Mouse (Mus musculus) urinary bladder, postnatal 4 days (tissue): ENCODE data around the gene Morc2b.
A peak's percentile ranks its signal among the peaks of the same experiment; 100 is the strongest.
"Not testable (repeated sequence)": the region's sequence is repeated elsewhere in the genome, so short reads cannot be mapped to it uniquely, and the experiment has no call there.

Experiments
- DNase-seq, 2 experiments: peaks; one replicate each; pipeline ENCODE4 v3.0.0; 2021 to 2022; ENCODE audit warnings: low spot score in 2 of 2

Morc2b gene

DNA sequence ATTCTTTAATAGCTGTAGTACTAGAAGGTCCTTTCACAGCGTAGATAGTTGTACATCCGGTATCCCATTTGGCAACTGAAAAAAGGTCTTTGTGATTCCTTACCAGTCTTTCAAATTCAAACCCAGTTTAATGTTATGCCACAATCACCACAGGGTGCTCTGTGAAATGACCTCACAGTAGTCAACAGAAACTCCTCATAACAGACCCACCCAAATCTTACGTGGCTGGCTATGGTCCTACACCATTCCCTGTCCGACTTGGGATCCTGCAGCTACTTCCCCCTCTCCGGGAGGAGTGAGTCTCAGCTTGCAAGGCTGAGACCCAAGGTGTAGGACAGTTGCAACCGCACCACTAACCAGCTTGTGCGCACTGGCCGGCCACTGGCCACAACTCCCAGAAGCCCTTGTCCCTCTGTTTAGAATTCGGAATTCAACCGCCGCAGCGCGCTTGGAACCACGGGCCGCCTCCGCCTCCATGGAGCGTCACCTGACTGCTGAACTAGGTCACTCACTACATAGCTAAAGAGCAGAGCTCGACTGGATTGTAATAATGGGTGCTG, at the start of gene Morc2b:
TSS of gene Morc2b (minus strand) at position 423 of the 560 bp plus-strand sequence.
- DNase-seq: no peak

DNA sequence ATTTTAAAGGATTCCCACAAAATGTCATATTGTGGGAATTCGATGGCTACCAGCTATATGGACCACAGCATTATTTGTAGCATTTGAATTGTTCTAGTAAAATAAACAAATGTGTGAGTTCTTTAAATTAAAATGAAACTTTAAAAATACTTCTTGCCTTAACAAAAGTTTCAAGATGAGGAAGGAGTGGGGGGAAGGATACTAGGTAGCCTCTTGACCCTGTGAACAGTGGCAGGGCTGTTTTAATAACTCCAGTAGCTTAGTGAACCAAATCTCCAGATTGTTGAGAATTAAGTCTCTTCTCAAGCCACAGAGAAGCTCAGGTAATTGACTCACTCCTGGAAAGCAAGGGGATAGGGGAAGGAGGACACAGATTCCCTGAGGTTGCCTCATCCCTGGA, 28.7 kb upstream of the Morc2b start, which contains the start of gene Olfr55:
TSS of gene Olfr55 (plus strand) at position 301 of the 400 bp plus-strand sequence.
- DNase-seq: not testable (repeated sequence)

DNA sequence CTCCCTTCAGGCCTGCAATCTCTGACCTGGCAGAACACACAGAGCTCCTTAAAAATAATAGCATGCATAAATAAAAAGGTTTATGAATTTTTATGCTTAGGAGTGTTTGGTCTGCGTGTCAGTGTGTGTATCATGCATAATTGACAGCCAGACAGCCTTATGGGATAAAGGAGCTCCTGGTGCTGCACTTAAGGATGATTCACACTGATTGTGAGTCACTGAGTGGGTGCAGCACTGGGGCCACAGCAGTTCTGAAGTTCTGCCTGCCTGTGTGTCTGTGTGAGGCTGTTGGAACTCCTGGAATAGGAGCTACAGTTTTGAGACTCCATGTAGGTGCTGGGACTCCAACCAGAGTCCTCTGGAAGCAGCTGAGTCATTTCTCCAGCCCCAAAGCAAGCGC, 13.2 kb downstream of the Morc2b start:
- DNase-seq: no peak

DNA sequence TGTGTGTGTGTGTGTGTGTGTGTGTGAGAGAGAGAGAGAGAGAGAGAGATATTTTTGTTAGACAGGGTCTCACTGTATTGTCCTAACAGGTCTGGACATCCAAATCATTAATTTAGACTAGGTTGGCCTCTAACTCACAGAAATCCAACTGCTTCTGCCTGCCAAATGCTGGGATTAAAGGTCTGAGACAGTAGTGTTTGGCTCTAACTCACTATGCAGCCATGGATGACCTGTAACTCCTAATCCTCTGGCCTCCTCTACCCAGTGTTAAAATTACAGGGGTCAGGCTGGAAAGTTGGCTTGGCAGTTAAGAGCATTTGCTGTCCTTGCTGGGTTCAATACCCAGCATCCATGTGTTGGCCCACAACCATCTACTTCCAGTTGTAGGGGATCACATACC, 14.9 kb downstream of the Morc2b start:
- no peak for DNase-seq

DNA sequence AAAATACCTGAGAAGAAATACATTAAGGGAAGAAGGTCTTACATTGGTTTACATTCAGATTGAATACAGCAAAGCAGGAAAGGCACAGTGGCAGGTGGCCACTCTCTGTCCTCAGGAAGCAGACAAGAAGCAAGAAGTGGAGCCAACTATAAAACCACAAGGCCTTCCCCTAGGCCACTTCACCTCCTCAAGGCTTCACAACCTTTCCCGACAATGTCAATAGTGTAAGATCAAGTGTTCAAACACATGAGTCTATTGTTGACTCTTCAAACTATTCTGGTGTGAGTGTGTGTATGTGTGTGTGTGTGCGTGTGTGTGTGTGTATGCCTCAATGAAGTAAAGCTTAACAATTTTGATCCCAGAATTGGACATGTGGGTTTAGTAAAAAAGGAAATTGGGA, 42.1 kb downstream of the Morc2b start:
- no peak for DNase-seq

DNA sequence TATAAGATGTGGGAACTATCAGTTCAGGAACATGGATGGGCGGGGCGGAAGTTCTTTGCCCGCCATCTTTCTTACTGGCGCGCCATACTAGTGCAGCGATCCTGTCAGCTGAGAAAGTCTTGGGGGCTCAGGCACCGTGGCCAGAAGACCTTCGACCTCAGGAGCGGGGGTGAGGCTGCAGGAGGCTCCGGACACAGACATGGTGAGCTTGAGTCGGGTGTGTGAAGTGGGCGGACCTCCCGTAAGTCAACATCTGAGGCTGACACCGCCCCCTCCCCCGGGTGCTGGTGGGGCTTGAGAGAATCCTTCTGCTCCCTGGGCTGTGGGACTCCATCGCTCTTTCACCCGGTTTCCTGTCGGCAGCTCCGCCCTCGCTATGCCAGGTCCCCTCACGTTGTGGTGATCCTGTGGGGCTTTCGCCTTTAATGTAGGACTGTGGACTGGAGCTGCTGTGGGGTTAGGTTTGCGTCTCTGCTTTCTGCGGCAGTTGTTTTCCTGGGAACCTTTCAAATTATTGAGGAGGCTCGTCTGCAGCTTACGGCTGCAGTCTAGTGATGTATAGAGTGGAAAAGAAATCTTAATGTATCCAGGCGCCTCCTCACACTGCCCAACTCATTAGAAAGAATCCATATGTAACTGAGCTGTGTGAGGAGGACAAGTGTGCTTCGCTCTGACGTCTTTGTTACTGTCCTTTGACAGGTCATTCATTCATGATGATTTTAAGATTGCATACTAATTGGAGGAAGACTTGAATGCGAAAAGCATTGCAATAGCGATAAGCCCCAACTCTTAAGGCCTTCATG, 46.9 kb downstream of the Morc2b start:
- peak; percentile 74 to 76 for DNase-seq

DNA sequence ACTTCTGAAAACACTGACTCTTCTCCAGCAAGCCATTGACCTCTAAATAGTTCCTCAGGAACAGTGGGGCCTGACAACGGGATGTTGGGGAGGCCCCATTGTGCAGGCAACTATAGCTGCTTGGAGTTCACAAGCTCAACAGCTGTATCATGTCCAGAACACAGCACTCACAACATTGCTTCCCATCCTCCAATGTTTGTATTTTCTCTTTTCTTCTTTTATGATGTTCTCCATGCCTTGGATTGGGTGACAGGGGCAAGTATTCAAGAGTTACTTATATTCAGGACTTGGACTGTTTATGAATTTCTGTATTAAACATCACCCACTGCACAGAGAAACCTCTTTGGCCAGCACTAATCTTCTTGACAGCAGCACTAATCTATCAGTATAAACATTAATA, 47.9 kb downstream of the Morc2b start:
- no peak for DNase-seq

DNA sequence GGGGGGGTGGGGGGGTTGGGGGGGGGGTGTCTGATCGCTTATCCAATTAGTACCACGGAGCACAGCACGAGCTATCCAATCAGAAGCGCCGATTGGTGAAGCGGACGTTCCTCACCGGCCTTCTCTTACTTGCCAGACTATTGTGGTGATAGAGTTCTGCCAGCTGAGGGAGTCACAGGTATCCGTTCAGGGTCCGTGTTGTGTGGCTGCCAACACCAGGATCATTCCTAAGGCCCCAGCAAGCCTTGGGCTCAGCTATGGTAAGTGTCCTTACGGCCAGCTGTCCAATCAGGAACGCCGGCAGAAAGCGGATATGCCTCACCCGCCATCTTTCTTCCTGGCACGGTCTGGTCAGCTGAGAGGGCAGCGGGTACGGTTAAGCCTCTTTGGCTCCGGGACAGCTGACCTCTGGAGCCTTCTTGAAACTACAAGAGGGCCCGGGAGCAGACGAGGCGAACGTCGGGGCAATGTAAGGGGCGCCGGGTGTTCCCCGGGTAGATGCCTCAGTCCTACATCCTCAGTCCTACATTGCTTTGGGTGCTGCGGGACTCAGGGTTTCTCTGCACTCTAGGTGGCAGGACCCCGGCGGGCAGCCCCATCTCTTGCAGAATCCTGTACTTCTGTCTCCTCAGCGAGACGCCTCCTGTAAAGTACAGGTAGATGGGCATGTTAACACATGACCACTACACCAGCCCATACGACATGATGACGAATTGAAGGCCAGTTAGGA, 50.1 kb downstream of the Morc2b start, which contains the start of gene Zfp563:
TSS of gene Zfp563 (plus strand) at position 91 of the 730 bp plus-strand sequence.
- DNase-seq: peak; percentile 90 to 91

DNA sequence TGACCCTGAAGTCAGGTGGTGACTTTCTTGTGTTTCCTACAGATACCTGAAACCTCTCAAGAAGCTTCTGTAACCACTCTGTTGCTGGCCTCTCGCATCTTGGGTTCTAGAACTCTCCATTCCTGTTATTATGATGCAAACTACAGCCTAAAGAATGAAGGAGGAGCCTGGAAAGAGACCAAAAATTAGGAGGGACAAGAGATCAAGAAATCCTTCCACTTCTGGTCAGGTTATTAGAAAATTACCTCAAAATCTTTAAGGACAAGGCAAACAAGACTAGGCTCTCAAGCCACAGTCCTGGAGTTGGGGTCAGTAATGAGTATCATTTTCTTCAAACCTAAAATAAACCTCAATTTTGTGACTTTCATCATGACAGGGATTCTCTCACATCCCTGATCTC, 71.5 kb downstream of the Morc2b start, which contains the start of gene 4921501E09Rik:
TSS of gene 4921501E09Rik (minus strand) at position 101 of the 400 bp plus-strand sequence.
- DNase-seq: no peak
